Comparison of ENCODE assay signal across 9 mouse cellular contexts in genomic region chr19:10017637-10018526, GRCm38 (mm10). TPM values are rescaled to one million over a fixed set of nuclear protein-coding genes. Genes with fewer than 3 reads are reported as not detected.
DNase-seq lines count a peak whose midpoint lies in the region; ATAC-seq and TF ChIP-seq lines count a peak whose summit lies in the region.
"Had no signal": no experiment of that assay in that cellular context is flagged by ENCODE, and none has a peak within 500 bp of the region (broad histone marks: within the 10 kb centered on the region; RNA-seq: fewer than 3 reads in every experiment).

No protein-coding gene starts in this region.

- no peak for TF ChIP-seq CTCF in bone marrow, adult 2 months (IDR thresholded peaks at IDR 0.05; ENCODE audit: control insufficient read depth, insufficient read depth, low read length)
- TF ChIP-seq CTCF in midbrain, postnatal 0 days (IDR thresholded peaks at IDR 0.05): no peak

- peak overlapping the region; percentile 71 for H3K27ac ChIP-seq in bone marrow, adult 2 months (ENCODE audit: control insufficient read depth, insufficient read depth, low read depth, low read length, poor library complexity)
- peak overlapping the region; percentile 75 for H3K27ac ChIP-seq in embryonic facial prominence, embryonic 15.5 days (replicated peaks)
- H3K27ac ChIP-seq in kidney, embryonic 14.5 days (ENCODE audit: low read depth, low read length): no peak overlapping the region
- no peak overlapping the region for H3K27ac ChIP-seq in midbrain, postnatal 0 days (ENCODE audit: low read depth, low read length)

- WGBS in bone marrow, adult 2 months: 12% methylated on average over 44 of the region's 44 CpGs
- 6% methylated on average over 44 of the region's 44 CpGs for WGBS in embryonic facial prominence, embryonic 15.5 days
- WGBS in kidney, embryonic 14.5 days: 6% methylated on average over 40 of the region's 44 CpGs
- 4% methylated on average over 44 of the region's 44 CpGs for WGBS in midbrain, postnatal 0 days

- H3K4me2 ChIP-seq in embryonic facial prominence, embryonic 15.5 days (replicated peaks): peak overlapping the region; percentile 92
- peak overlapping the region; percentile 91 for H3K4me2 ChIP-seq in kidney, embryonic 14.5 days (replicated peaks; ENCODE audit: low read depth, low read length)
- peak overlapping the region; percentile 87 for H3K4me2 ChIP-seq in midbrain, postnatal 0 days (ENCODE audit: low read depth, low read length, poor library complexity, severe bottlenecking)

- H3K27me3 ChIP-seq in embryonic facial prominence, embryonic 15.5 days: no peaks in the 10 kb centered on the region
- no peaks in the 10 kb centered on the region for H3K27me3 ChIP-seq in kidney, embryonic 14.5 days (ENCODE audit: control insufficient read depth, insufficient read depth, low read length)
- no peaks in the 10 kb centered on the region for H3K27me3 ChIP-seq in midbrain, postnatal 0 days (ENCODE audit: insufficient read depth, low read length)
- H3K27me3 ChIP-seq: Patski had no signal

- TF ChIP-seq POLR2A in bone marrow, adult 2 months (IDR thresholded peaks at IDR 0.05; ENCODE audit: borderline replicate concordance, control insufficient read depth, low read depth, low read length): peak; percentile 67; the same call in 1 of the 2 replicates

- no peaks in the 10 kb centered on the region for H3K9me3 ChIP-seq in embryonic facial prominence, embryonic 15.5 days (replicated peaks)
- H3K9me3 ChIP-seq in kidney, embryonic 14.5 days (ENCODE audit: control insufficient read depth, low read length): no peaks in the 10 kb centered on the region
- no peaks in the 10 kb centered on the region for H3K9me3 ChIP-seq in midbrain, postnatal 0 days (ENCODE audit: low read length)

- peak; percentile 71 for DNase-seq in 3T3-L1 (ENCODE audit: low read depth, low spot score)
- peak; percentile 95 to 96 for DNase-seq in heart, adult 9 months (ENCODE audit: low spot score in 2 of 2)
- DNase-seq in liver: peak; percentile 97
- peak; percentile 81 for DNase-seq in midbrain, postnatal 0 days (ENCODE audit: low spot score)
- DNase-seq in spleen, postnatal 10 days (ENCODE audit: low spot score in 2 of 2): peak; percentile 87 to 93

- no peaks in the 10 kb centered on the region for H3K36me3 ChIP-seq in embryonic facial prominence, embryonic 15.5 days
- no peaks in the 10 kb centered on the region for H3K36me3 ChIP-seq in kidney, embryonic 14.5 days (ENCODE audit: control insufficient read depth, insufficient read depth, low read length)
- H3K36me3 ChIP-seq in midbrain, postnatal 0 days (ENCODE audit: insufficient read depth, low read length): no peaks in the 10 kb centered on the region

- peaks cover 4% of the 10 kb centered on the region; the same call in 1 of the 2 replicates for H3K4me1 ChIP-seq in bone marrow, adult 2 months (ENCODE audit: control insufficient read depth, insufficient read depth, low read length)
- H3K4me1 ChIP-seq in embryonic facial prominence, embryonic 15.5 days: peaks cover 71% of the 10 kb centered on the region
- H3K4me1 ChIP-seq in kidney, embryonic 14.5 days (ENCODE audit: control insufficient read depth, insufficient read depth, low read length): peaks cover 34% of the 10 kb centered on the region
- peaks cover 12% of the 10 kb centered on the region; the same call in 1 of the 2 replicates for H3K4me1 ChIP-seq in midbrain, postnatal 0 days (ENCODE audit: insufficient read depth, low read length)

- peak overlapping the region; percentile 62 for H3K9ac ChIP-seq in embryonic facial prominence, embryonic 15.5 days
- H3K9ac ChIP-seq in kidney, embryonic 14.5 days (ENCODE audit: low read depth, low read length): peak overlapping the region; percentile 60
- peak overlapping the region; percentile 63 for H3K9ac ChIP-seq in midbrain, postnatal 0 days (replicated peaks; ENCODE audit: low read length, poor library complexity, severe bottlenecking)

- peak; percentile 89 for ATAC-seq in embryonic facial prominence, embryonic 15.5 days (ENCODE audit: insufficient number of reproducible peaks, low FRiP score, low TSS enrichment, low read depth)
- ATAC-seq in kidney, embryonic 14.5 days (ENCODE audit: low FRiP score, low TSS enrichment): peak; percentile 96
- peak; percentile 93 for ATAC-seq in midbrain, postnatal 0 days (ENCODE audit: low FRiP score)
- ATAC-seq: Patski had no signal

- peak overlapping the region; percentile 56 for H3K4me3 ChIP-seq in bone marrow, adult 2 months (replicated peaks; ENCODE audit: control insufficient read depth, low read depth, low read length)
- H3K4me3 ChIP-seq in embryonic facial prominence, embryonic 15.5 days (replicated peaks): peak overlapping the region; percentile 66
- H3K4me3 ChIP-seq in kidney, embryonic 14.5 days (ENCODE audit: low read length): peak overlapping the region; percentile 44
- peak overlapping the region; percentile 70 for H3K4me3 ChIP-seq in midbrain, postnatal 0 days (ENCODE audit: low read depth, low read length)

RNA-seq across cellular contexts. Expression of gene Rab3il1, which starts 16.4 kb away (rescaled TPM):
- polyA plus RNA-seq in bone marrow, adult 2 months (2011; ENCODE audit: insufficient read depth, insufficient read length, low replicate concordance, missing spikeins): 89.7 and 115 TPM in 2 replicates
- 45.8 and 46.1 TPM in 2 replicates for polyA plus RNA-seq in embryonic facial prominence, embryonic 15.5 days (2015; fragmentation: Nextera tagmentation; extraction: Ambion mirVana)
- 20.3 and 26.2 TPM in 2 replicates for polyA plus RNA-seq in kidney, embryonic 14.5 days (2014; fragmentation: Nextera tagmentation; extraction: Ambion mirVana)
- total RNA-seq in midbrain, postnatal 0 days (2014; rRNA removed): 20.6 and 23.3 TPM in 2 replicates
- 21.7 and 23.5 TPM in 2 replicates for polyA plus RNA-seq in midbrain, postnatal 0 days (2015; fragmentation: Nextera tagmentation; extraction: Ambion mirVana)

RNA-seq across cellular contexts. Expression of gene Best1, which starts 16.4 kb away (rescaled TPM):
- polyA plus RNA-seq in bone marrow, adult 2 months (2011; ENCODE audit: insufficient read depth, insufficient read length, low replicate concordance, missing spikeins): not detected in 2 replicates
- 1.2 and 1.9 TPM in 2 replicates for polyA plus RNA-seq in embryonic facial prominence, embryonic 15.5 days (2015; fragmentation: Nextera tagmentation; extraction: Ambion mirVana)
- 1.1 and 1.2 TPM in 2 replicates for polyA plus RNA-seq in kidney, embryonic 14.5 days (2014; fragmentation: Nextera tagmentation; extraction: Ambion mirVana)
- 2.5 and 4.1 TPM in 2 replicates for total RNA-seq in midbrain, postnatal 0 days (2014; rRNA removed)
- polyA plus RNA-seq in midbrain, postnatal 0 days (2015; fragmentation: Nextera tagmentation; extraction: Ambion mirVana): 2.9 and 3.5 TPM in 2 replicates
- polyA plus RNA-seq: Patski had no signal

RNA-seq across cellular contexts. Expression of gene Fads3, which starts 23.5 kb away (rescaled TPM):
- 6.6 and 12.5 TPM in 2 replicates for polyA plus RNA-seq in bone marrow, adult 2 months (2011; ENCODE audit: insufficient read depth, insufficient read length, low replicate concordance, missing spikeins)
- polyA plus RNA-seq in embryonic facial prominence, embryonic 15.5 days (2015; fragmentation: Nextera tagmentation; extraction: Ambion mirVana): 16.4 and 17.3 TPM in 2 replicates
- polyA plus RNA-seq in kidney, embryonic 14.5 days (2014; fragmentation: Nextera tagmentation; extraction: Ambion mirVana): 8.3 and 10.4 TPM in 2 replicates
- 74.6 and 92.8 TPM in 2 replicates for total RNA-seq in midbrain, postnatal 0 days (2014; rRNA removed)
- 38.8 and 39.2 TPM in 2 replicates for polyA plus RNA-seq in midbrain, postnatal 0 days (2015; fragmentation: Nextera tagmentation; extraction: Ambion mirVana)

RNA-seq across cellular contexts. Expression of gene Fth1, which starts 37.5 kb away (rescaled TPM):
- polyA plus RNA-seq in bone marrow, adult 2 months (2011; ENCODE audit: insufficient read depth, insufficient read length, low replicate concordance, missing spikeins): 1,509 and 1,706 TPM in 2 replicates
- 1,601 and 1,694 TPM in 2 replicates for polyA plus RNA-seq in embryonic facial prominence, embryonic 15.5 days (2015; fragmentation: Nextera tagmentation; extraction: Ambion mirVana)
- polyA plus RNA-seq in kidney, embryonic 14.5 days (2014; fragmentation: Nextera tagmentation; extraction: Ambion mirVana): 1,412 and 1,461 TPM in 2 replicates
- total RNA-seq in midbrain, postnatal 0 days (2014; rRNA removed): 337 and 436 TPM in 2 replicates
- 2,585 and 2,689 TPM in 2 replicates for polyA plus RNA-seq in midbrain, postnatal 0 days (2015; fragmentation: Nextera tagmentation; extraction: Ambion mirVana)

Comparison
In these comparisons a context has a peak if more than half of its experiments do, and no peak if none do; other contexts are left out.
1. H3K27ac ChIP-seq: peak in bone marrow, adult 2 months (single experiment) and embryonic facial prominence, embryonic 15.5 days (single experiment); none in kidney, embryonic 14.5 days (single experiment) and midbrain, postnatal 0 days (single experiment).
2. Peak in every context shown above with its lines, with median percentiles within 50 percentile points of each other: DNase-seq, H3K4me3 ChIP-seq, ATAC-seq, H3K4me2 ChIP-seq and H3K9ac ChIP-seq.